In genomic region chr17:35232043-35232442, GRCm38 (mm10) we compare ENCODE assay signal across 9 mouse cellular contexts. TPM values are rescaled to one million over a fixed set of nuclear protein-coding genes. Genes with fewer than 3 reads are reported as not detected.
DNase-seq lines count a peak whose midpoint lies in the region; ATAC-seq and TF ChIP-seq lines count a peak whose summit lies in the region.
"Had no signal": no experiment of that assay in that cellular context is flagged by ENCODE, and none has a peak within 500 bp of the region (broad histone marks: within the 10 kb centered on the region; RNA-seq: fewer than 3 reads in every experiment).

No protein-coding gene starts in this region.

- H3K4me1 ChIP-seq in kidney, adult 2 months (ENCODE audit: control insufficient read depth, insufficient read depth, low read length) = peaks cover 4% of the 10 kb centered on the region; the same call in 1 of the 2 replicates
- peaks cover 4% of the 10 kb centered on the region; the same call in 1 of the 2 replicates for H3K4me1 ChIP-seq in liver, adult 2 months (ENCODE audit: control insufficient read depth, insufficient read depth, low read length)
- peaks cover 38% of the 10 kb centered on the region for H3K4me1 ChIP-seq in stomach, embryonic 14.5 days (ENCODE audit: control insufficient read depth, insufficient read depth, low read length)

- WGBS in kidney, adult 2 months = 6% methylated on average over 12 of the region's 12 CpGs
- WGBS in liver, adult 2 months = 18% methylated on average over 12 of the region's 12 CpGs
- WGBS in stomach, embryonic 14.5 days = 17% methylated on average over 12 of the region's 12 CpGs

- H3K9ac ChIP-seq in liver, adult 2 months (ENCODE audit: low read depth, low read length) = no peak overlapping the region
- H3K9ac ChIP-seq in stomach, embryonic 14.5 days (replicated peaks; ENCODE audit: low read depth, low read length) = no peak overlapping the region

- H3K79me2 ChIP-seq in liver, adult 2 months (ENCODE audit: control insufficient read depth, insufficient read depth, low read length) = peaks cover 25% of the 10 kb centered on the region; the same call in 1 of the 2 replicates

- TF ChIP-seq CTCF in kidney, adult 2 months (conservative IDR thresholded peaks at IDR 0.05; ENCODE audit: insufficient read depth, insufficient read length, low read depth, low read length) = peak; percentile 89
- peak; percentile 95 for TF ChIP-seq CTCF in liver, adult 2 months (IDR thresholded peaks at IDR 0.05; ENCODE audit: low read depth, low read length)

- H3K27ac ChIP-seq in kidney, adult 2 months (ENCODE audit: insufficient read depth, low read depth, low read length) = no peak overlapping the region
- H3K27ac ChIP-seq in liver, adult 2 months (replicated peaks; ENCODE audit: insufficient read depth, low read depth, low read length) = no peak overlapping the region
- 0 out of 2 replicates have a peak overlapping the region, but pooled peaks have one; percentile 82 for H3K27ac ChIP-seq in stomach, embryonic 14.5 days (ENCODE audit: low read length)

- TF ChIP-seq POLR2A in kidney, adult 2 months (IDR thresholded peaks at IDR 0.05; ENCODE audit: low read depth, low read length) = no peak
- no peak for TF ChIP-seq POLR2A in liver, adult 2 months (IDR thresholded peaks at IDR 0.05; ENCODE audit: extremely low read depth, insufficient read depth, low read length)

- H3K36me3 ChIP-seq in kidney, adult 2 months (ENCODE audit: control insufficient read depth, insufficient read depth, low read length) = no peaks in the 10 kb centered on the region
- H3K36me3 ChIP-seq in liver, adult 2 months (ENCODE audit: control insufficient read depth, insufficient read depth, low read length) = peaks cover 5% of the 10 kb centered on the region; the same call in 1 of the 2 replicates
- H3K36me3 ChIP-seq in stomach, embryonic 14.5 days (ENCODE audit: control insufficient read depth, insufficient read depth, low read length) = peaks cover 11% of the 10 kb centered on the region; the same call in 1 of the 2 replicates

- H3K9me3 ChIP-seq in stomach, embryonic 14.5 days (ENCODE audit: control insufficient read depth, low read depth, low read length) = no peaks in the 10 kb centered on the region

- no peak overlapping the region for H3K4me2 ChIP-seq in stomach, embryonic 14.5 days (replicated peaks; ENCODE audit: low read depth, low read length)

- H3K4me3 ChIP-seq in kidney, adult 2 months (ENCODE audit: insufficient read depth, low read depth, low read length) = no peak overlapping the region
- H3K4me3 ChIP-seq in liver, adult 2 months (ENCODE audit: insufficient read depth, low read depth, low read length) = no peak overlapping the region
- H3K4me3 ChIP-seq in stomach, embryonic 14.5 days (ENCODE audit: low read depth, low read length) = no peak overlapping the region

- no peak for ATAC-seq in cerebellum, adult (ENCODE audit: insufficient number of reproducible peaks, low FRiP score, low TSS enrichment)
- ATAC-seq in monocyte, adult 5-6 weeks (replicated peaks; ENCODE audit: insufficient number of reproducible peaks, low FRiP score, low TSS enrichment, poor library complexity, severe bottlenecking) = peak; percentile 33; the same call in 1 of the 2 replicates
- no peak for ATAC-seq in stomach, embryonic 14.5 days (ENCODE audit: insufficient number of reproducible peaks, insufficient read depth, low FRiP score, low read depth)
- ATAC-seq: Patski had no signal

- no peaks in the 10 kb centered on the region for H3K27me3 ChIP-seq in kidney, adult 2 months (replicated peaks; ENCODE audit: control insufficient read depth, insufficient read depth, low read length)
- no peaks in the 10 kb centered on the region for H3K27me3 ChIP-seq in liver, adult 2 months (ENCODE audit: control insufficient read depth, insufficient read depth, low read length)
- no peaks in the 10 kb centered on the region for H3K27me3 ChIP-seq in stomach, embryonic 14.5 days (ENCODE audit: control insufficient read depth, insufficient read depth, low read length)
- H3K27me3 ChIP-seq: Patski had no signal

- DNase-seq in cerebellum, adult 11 months = peak; percentile 75
- peak; percentile 82 to 88 for DNase-seq in cerebellum, postnatal 4 days (ENCODE audit: low spot score in 2 of 2)
- DNase-seq in heart, adult 18-20 months = peak; percentile 83 to 95
- peak; percentile 84 for DNase-seq in kidney, adult 2 months
- peak; percentile 34 for DNase-seq in liver, adult 2 months (ENCODE audit: extremely low read depth, low read depth, low spot score)

RNA-seq across cellular contexts. Expression of gene Atp6v1g2, which starts 1.4 kb away (rescaled TPM):
- 1 to 10 TPM; 2.1 to 2.3 TPM for total RNA-seq in heart, adult 18-20 months (2021)
- 6.6 and 6.7 TPM in 2 replicates for polyA plus RNA-seq in kidney, adult 2 months (2012; rRNA removed)
- total RNA-seq in liver, adult 2 months (2014; rRNA removed) = 0.28 and 0.34 TPM in 2 replicates
- 1.6 and 2.7 TPM in 2 replicates for polyA plus RNA-seq in liver, adult 2 months (2012; rRNA removed)
- 1.4 to 6.5 TPM (median 2.6 TPM) in 3 replicates for total RNA-seq in monocyte, adult 5-6 weeks (2017)
- 8.1 and 8.5 TPM in 2 replicates for polyA plus RNA-seq in stomach, embryonic 14.5 days (2014; fragmentation: Nextera tagmentation; extraction: Ambion mirVana)

RNA-seq across cellular contexts. Expression of gene Nfkbil1, which starts 3.5 kb away (rescaled TPM):
- 1 to 10 TPM; 8.2 to 8.3 TPM for total RNA-seq in heart, adult 18-20 months (2021)
- 11.5 and 11.7 TPM in 2 replicates for polyA plus RNA-seq in kidney, adult 2 months (2012; rRNA removed)
- 7.5 and 7.6 TPM in 2 replicates for total RNA-seq in liver, adult 2 months (2014; rRNA removed)
- polyA plus RNA-seq in liver, adult 2 months (2012; rRNA removed) = 7.5 and 8.6 TPM in 2 replicates
- 3.6 to 10.9 TPM (median 5.1 TPM) in 3 replicates for total RNA-seq in monocyte, adult 5-6 weeks (2017)
- 3.5 and 3.8 TPM in 2 replicates for polyA plus RNA-seq in stomach, embryonic 14.5 days (2014; fragmentation: Nextera tagmentation; extraction: Ambion mirVana)

RNA-seq across cellular contexts. Expression of gene Ddx39b, which starts 9.5 kb away (rescaled TPM):
- 10 to 100 TPM; 77.3 to 83.1 TPM for total RNA-seq in heart, adult 18-20 months (2021)
- 203 and 206 TPM in 2 replicates for polyA plus RNA-seq in kidney, adult 2 months (2012; rRNA removed)
- total RNA-seq in liver, adult 2 months (2014; rRNA removed) = 37.0 and 43.6 TPM in 2 replicates
- polyA plus RNA-seq in liver, adult 2 months (2012; rRNA removed) = 64.9 and 103 TPM in 2 replicates
- 98.8 to 141 TPM (median 101 TPM) in 3 replicates for total RNA-seq in monocyte, adult 5-6 weeks (2017)
- polyA plus RNA-seq in stomach, embryonic 14.5 days (2014; fragmentation: Nextera tagmentation; extraction: Ambion mirVana) = 467 and 480 TPM in 2 replicates

RNA-seq across cellular contexts. Expression of gene Gm16181, which starts 11.4 kb away (rescaled TPM):
- total RNA-seq in heart, adult 18-20 months (2021) = not detected
- polyA plus RNA-seq in kidney, adult 2 months (2012; rRNA removed) = not detected in 2 replicates
- 0.37 TPM in 1 of 2 replicates, not detected in the other for total RNA-seq in liver, adult 2 months (2014; rRNA removed)
- polyA plus RNA-seq in liver, adult 2 months (2012; rRNA removed) = not detected in 2 replicates
- total RNA-seq in monocyte, adult 5-6 weeks (2017) = 0.64 to 2.9 TPM (median 2.7 TPM) in 3 replicates
- polyA plus RNA-seq in stomach, embryonic 14.5 days (2014; fragmentation: Nextera tagmentation; extraction: Ambion mirVana) = not detected in 2 replicates

RNA-seq across cellular contexts. Expression of gene Lta, which starts 26.9 kb away (rescaled TPM):
- 1 to 10 TPM in 1 of 2 experiments, not detected in 1; 1.0 TPM for total RNA-seq in heart, adult 18-20 months (2021)
- 0.08 and 1.1 TPM in 2 replicates for polyA plus RNA-seq in kidney, adult 2 months (2012; rRNA removed)
- 0.27 TPM in 1 of 2 replicates, not detected in the other for total RNA-seq in liver, adult 2 months (2014; rRNA removed)
- polyA plus RNA-seq in liver, adult 2 months (2012; rRNA removed) = 0.06 TPM in 1 of 2 replicates, not detected in the other
- 1.7 TPM in 1 of 3 replicates, not detected in the others for total RNA-seq in monocyte, adult 5-6 weeks (2017)
- 0.42 and 0.59 TPM in 2 replicates for polyA plus RNA-seq in stomach, embryonic 14.5 days (2014; fragmentation: Nextera tagmentation; extraction: Ambion mirVana)

Comparison
In these comparisons a context has a peak if more than half of its experiments do, and no peak if none do; other contexts are left out.
1. DNase-seq: peak in every context shown above with its lines; median percentile 89 in heart, adult 18-20 months; 85 in cerebellum, postnatal 4 days; 84 in kidney, adult 2 months; 75 in cerebellum, adult 11 months; 34 in liver, adult 2 months.